Mouse (Mus musculus): ENCODE measurements around the gene Adcy1.

DNA sequence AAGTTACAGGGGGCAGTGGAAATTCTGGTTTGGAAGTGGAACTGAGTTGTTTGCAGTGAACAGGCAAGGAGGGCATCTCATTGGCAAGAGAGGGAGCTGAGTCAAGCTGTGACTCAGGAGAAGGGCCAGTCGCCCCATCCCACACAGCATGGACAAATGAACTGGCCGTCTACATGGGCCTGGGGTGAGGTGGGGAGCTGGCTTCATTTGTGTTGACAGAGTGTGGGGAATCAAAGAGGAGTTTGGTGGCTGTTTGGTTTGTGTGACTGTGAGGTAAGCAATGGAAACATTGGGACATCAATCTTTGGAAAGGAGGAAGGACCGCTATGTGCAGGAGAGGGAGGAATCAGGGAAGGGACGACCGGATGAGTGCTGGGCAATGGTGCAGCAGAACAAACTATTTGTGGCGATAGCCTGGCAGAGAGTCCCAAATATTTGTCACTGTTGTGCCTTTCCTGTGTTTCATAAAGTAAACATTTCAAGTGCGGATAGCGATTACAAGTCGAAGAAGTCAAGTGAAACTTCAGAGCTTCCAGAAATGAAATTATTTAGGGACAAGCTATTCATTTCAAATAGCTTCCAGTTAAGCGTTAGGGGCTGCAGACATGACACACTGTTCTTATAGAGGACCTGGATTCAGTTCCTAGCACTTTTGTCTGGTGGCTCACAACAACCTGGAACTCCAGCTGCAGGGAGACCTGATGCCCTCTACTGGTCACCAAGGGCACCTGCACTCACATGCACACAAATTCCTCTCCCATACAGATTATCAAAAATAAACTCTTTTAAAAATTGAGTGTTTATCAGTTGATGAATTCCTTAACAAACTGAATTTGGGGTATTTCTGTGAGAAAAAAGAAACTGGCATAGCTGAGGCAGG lies 131.4 kb downstream of the Adcy1 start:
- TF ChIP-seq CTCF (IDR thresholded peaks at IDR 0.05; ENCODE audit: low read depth, low read length) (no peak), POLR2A (IDR thresholded peaks at IDR 0.05; ENCODE audit: borderline replicate concordance, low read depth, low read length) (no peak)

Measured in bone marrow macrophage, adult 2 months (primary cell).